Mouse (Mus musculus): ENCODE data around the gene Irf2bpl. TPM values are rescaled to one million over a fixed set of nuclear protein-coding genes. Genes with fewer than 3 reads are reported as not detected.
A peak's percentile ranks its signal among the peaks of the same experiment; 100 is the strongest.

The Irf2bpl gene
- total RNA-seq, 2 experiments from 2014 or later, result 70.7 to 73.6 TPM

GRCm38 (mm10) chr12:86838181-86838580, 46.4 kb downstream of the Irf2bpl start:
- intact Hi-C loops (cut with DNase I), result no loop called here
- DNase-seq (ENCODE audit: low spot score in 2 of 2), result no peak

- DNase-seq (ENCODE audit: low spot score in 2 of 2), result peak; percentile 47 to 51
Measured at GRCm38 (mm10) chr12:86836431-86837047, 48.1 kb downstream of the Irf2bpl start.

DNA sequence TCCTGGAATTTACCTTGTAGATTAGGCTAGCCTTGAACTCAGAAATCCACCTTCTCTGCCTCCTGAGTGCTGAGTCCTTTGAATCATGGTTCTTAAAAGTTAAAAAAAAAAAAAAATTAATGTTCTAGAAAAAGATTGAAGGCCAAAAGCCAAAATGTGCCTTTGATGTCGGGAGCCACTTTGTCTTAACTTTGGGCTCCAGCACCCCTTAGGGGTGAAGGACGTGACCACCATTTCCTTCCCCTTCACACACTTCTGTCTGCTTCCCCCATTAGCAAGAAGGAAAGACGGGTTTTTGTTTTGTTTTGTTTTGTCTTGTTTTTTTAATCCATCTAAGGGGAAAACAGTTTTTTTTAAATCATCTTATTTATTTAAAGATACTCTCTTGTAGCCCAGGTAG, 48.7 kb downstream of the Irf2bpl start:
- DNase-seq (ENCODE audit: low spot score in 2 of 2), result no peak
- intact Hi-C loops (cut with DNase I), result no loop called here

More at GRCm38 (mm10) chr12:86836431-86837047, 48.1 kb downstream of the Irf2bpl start:
- intact Hi-C loops (cut with DNase I), result no loop called here

GRCm38 (mm10) chr12:86834416-86834772, 50.2 kb downstream of the Irf2bpl start:
- no peak for DNase-seq (ENCODE audit: low spot score in 2 of 2)
- intact Hi-C loops (cut with DNase I), result no loop called here

- DNase-seq (ENCODE audit: low spot score in 2 of 2), result no peak
- intact Hi-C loops (cut with DNase I), result no loop called here
Measured at GRCm38 (mm10) chr12:86833711-86834415, 50.7 kb downstream of the Irf2bpl start.

DNA sequence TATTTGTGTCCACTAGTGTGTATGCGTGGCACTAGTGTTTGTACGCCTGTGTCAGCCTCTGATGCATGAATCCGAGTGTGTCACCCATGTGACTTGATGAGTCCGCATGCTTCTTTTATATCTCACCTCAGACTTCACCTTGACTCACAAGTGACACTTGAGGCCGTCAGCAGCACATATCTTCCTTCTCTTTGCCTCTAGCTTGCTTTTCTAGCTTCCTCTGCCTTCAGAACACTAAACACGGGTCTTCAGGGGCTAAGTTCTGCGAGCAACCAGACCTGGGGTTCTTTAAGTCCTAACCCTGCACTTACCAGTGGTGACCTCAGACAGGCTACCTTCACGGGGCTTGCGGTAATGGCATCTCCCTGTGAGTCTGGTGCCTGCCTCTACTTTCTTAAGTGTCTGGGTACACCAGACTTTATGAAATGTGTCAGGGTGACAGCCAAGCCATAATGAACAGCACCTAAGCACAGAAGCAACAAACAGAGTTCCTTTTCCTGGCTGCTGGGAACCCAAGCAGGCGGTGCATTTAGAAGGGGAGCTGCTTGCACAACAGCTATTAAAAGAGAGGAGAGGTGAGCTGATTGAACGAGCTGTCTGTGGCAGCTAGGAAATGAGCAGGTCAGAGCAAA, 51.9 kb downstream of the Irf2bpl start:
- intact Hi-C loops (cut with DNase I), result no loop called here
- no peak for DNase-seq (ENCODE audit: low spot score in 2 of 2)

- DNase-seq (ENCODE audit: low spot score in 2 of 2), result peak in 1 of 2 experiments; percentile 53
- intact Hi-C loops (cut with DNase I), result no loop called here
Measured at GRCm38 (mm10) chr12:86831591-86832550, 52.7 kb downstream of the Irf2bpl start.

Other genes starting within 250 kb of the Irf2bpl start
- 10 to 100 TPM; 38.9 to 43.5 TPM for gene Vash1, start 206.1 kb downstream of the Irf2bpl start, total RNA-seq (2021)
- gene Angel1, start 158.3 kb downstream of the Irf2bpl start, total RNA-seq (2021), result 1 to 10 TPM; 8.0 to 9.4 TPM
- gene Lrrc74a, start 150.4 kb downstream of the Irf2bpl start, total RNA-seq (2021), result not detected
- gene Cipc, start 62.2 kb upstream of the Irf2bpl start, total RNA-seq (2021), result 10 to 100 TPM; 82.2 to 93.0 TPM
- 10 to 100 TPM; 51.6 to 58.0 TPM for gene Zdhhc22, start 105.6 kb upstream of the Irf2bpl start, total RNA-seq (2021)
- gene Tmem63c, start 136.5 kb upstream of the Irf2bpl start, total RNA-seq (2021), result 10 to 100 TPM; 37.7 to 40.2 TPM
- 1 to 10 TPM; 6.6 to 7.7 TPM for gene Ngb, start 217.7 kb upstream of the Irf2bpl start, total RNA-seq (2021)

Measured in left cerebral cortex, postnatal 36 days (tissue).